Mouse (Mus musculus): ENCODE measurements around the gene Arhgef26. TPM values are rescaled to one million over a fixed set of nuclear protein-coding genes. Genes with fewer than 3 reads are reported as not detected.

Gene Arhgef26
- polyA plus RNA-seq (2014; fragmentation: Illumina TruSeq; extraction: RNeasy Lipid Tissue Mini Kit (QIAGEN cat#74804); ENCODE audit: low replicate concordance) = 44.9 TPM

DNA sequence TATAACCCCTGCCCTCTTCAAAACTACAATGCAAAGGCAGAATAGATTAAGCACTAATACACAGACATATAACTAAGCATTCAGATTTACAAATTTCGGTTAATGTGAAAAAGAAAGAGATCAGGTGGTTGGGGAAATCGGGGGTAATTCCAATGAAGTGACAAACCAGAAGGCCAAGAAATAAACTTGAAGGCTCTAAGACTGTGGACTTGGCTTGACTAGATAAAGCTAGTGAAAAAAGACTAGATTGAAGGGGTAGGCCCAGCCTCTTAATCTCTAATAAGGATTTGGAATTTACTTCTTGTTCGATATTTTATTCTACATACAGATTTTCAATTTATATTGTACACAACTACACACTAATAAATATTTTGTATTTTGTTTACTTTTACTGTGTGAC is at the start of gene Arhgef26:
Arhgef26 (plus strand) TSS at position 301 of the 400 bp plus-strand sequence.

DNA sequence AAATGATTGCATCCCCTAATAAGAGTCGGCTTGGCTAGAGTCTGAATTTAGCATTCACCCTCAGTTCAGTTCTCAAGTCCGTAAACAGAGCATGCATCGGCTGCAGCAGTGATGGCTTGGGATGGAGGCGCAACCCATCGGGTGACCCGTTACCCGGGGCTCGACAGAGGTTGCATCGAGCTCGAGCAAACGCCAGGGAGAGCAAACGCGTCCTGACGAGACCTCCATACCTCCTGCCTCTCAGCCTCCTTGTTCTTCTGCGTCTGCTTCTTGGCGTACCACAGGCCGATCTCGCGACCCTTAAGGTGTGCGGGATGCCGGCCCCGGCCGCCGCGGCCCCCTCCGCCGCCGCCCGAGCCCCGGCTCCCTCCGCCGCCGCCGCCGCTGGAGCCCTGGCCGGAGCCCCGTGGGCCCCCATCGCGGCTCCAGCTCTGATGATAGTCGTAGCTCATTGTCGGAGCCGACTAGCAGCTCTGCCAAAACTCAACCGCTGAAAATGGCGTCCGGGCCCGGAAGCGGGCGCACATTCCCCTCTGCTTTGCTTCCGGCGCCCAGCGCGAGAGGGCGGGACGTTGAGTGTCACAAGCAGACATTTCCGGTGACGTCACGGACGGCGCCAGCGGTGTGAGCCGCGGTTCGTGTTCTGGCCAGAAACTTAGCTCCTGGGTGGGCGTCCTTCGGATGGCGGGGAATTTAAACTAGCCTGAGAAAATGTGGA is 168.5 kb downstream of the Arhgef26 start, which contains the start of gene Dhx36:
Dhx36 (minus strand) TSS at position 517 of the 718 bp plus-strand sequence.

Other genes with a start within 250 kb of the Arhgef26 start
- 81.9 TPM for gene Dhx36, start 168.7 kb downstream of the Arhgef26 start, polyA plus RNA-seq (2014; fragmentation: Illumina TruSeq; extraction: RNeasy Lipid Tissue Mini Kit (QIAGEN cat#74804); ENCODE audit: low replicate concordance)

Data from small intestine, adult 10 weeks (tissue).